8 mouse cellular contexts compared by ENCODE assay signal in the genomic region with DNA sequence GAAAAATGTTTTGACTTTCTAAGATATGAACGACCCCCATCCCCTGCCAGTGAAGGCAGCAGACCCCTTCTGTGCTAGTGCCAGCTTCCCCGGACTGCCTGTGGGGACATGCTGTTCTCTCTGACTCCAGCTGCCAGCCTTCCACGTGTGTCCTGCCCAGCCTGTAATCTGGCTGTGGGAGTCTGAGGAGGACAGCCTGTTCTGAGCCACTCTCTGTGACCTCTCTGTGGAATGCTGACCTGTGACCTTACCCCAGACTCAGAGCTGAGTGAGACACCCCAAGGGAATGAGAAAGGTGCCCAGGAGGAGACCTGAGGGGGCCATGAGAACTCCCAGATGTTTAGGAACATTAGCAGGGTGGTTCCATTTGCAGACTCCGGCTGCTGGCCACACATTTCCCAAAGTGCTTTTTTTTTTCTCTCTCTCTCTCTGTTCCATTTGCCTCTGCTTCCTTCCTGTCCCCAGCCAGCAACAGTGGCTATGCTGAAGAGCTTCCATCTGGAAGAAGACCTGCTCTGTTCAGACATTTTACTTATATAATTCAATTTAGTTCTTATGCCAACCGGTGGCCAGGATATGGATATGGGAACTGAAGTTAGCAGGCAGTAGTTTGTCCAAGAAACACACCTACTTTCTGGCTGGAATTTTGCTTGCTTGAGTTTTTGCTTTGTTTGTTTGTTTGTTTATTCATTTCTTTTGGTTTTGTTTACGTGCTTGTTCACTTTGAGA. TPM values are rescaled to one million over a fixed set of nuclear protein-coding genes. Genes with fewer than 3 reads are reported as not detected.
DNase-seq lines count a peak whose midpoint lies in the region; ATAC-seq lines count a peak whose summit lies in the region.
"Had no signal": no experiment of that assay in that cellular context is flagged by ENCODE, and none has a peak within 500 bp of the region (broad histone marks: within the 10 kb centered on the region; RNA-seq: fewer than 3 reads in every experiment).

No protein-coding gene starts in this region.

- peak; percentile 63 for DNase-seq in retina, postnatal 1 day
- no peak for DNase-seq in retina, embryonic 14.5 days (ENCODE audit: low spot score)
- peak; percentile 76 to 77 for DNase-seq in heart, adult 9 months (ENCODE audit: low spot score in 2 of 2)
- peak; percentile 54 to 56 for DNase-seq in kidney, adult 8-10 months
- DNase-seq in urinary bladder, postnatal 10 days (ENCODE audit: low spot score) = no peak
- DNase-seq in cerebellum, adult 18-20 months = no peak

- peaks cover 32% of the 10 kb centered on the region for H3K4me1 ChIP-seq in neural tube, embryonic 14.5 days (ENCODE audit: control insufficient read depth, insufficient read depth, low read length)

- no peak overlapping the region for H3K9ac ChIP-seq in neural tube, embryonic 14.5 days (replicated peaks; ENCODE audit: low read depth, low read length)
- H3K9ac ChIP-seq: limb, embryonic 15.5 days had no signal

- H3K9me3 ChIP-seq in neural tube, embryonic 14.5 days (ENCODE audit: control insufficient read depth, low read length) = no peaks in the 10 kb centered on the region
- H3K9me3 ChIP-seq: limb, embryonic 15.5 days had no signal

- ATAC-seq in neural tube, embryonic 14.5 days (ENCODE audit: low read depth) = no peak

- H3K36me3 ChIP-seq in neural tube, embryonic 14.5 days (ENCODE audit: control insufficient read depth, insufficient read depth, low read length) = no peaks in the 10 kb centered on the region
- H3K36me3 ChIP-seq: limb, embryonic 15.5 days had no signal

- H3K27ac ChIP-seq in neural tube, embryonic 14.5 days (ENCODE audit: low read depth, low read length) = peak overlapping the region; percentile 44
- H3K27ac ChIP-seq: limb, embryonic 15.5 days had no signal

- H3K4me2 ChIP-seq in neural tube, embryonic 14.5 days (ENCODE audit: low read depth, low read length) = no peak overlapping the region
- H3K4me2 ChIP-seq: limb, embryonic 15.5 days had no signal

- H3K27me3 ChIP-seq in neural tube, embryonic 14.5 days (ENCODE audit: control insufficient read depth, insufficient read depth, low read length) = no peaks in the 10 kb centered on the region
- H3K27me3 ChIP-seq: limb, embryonic 15.5 days had no signal

- WGBS in neural tube, embryonic 14.5 days = 41% methylated on average over 6 of the region's 6 CpGs

- no peak overlapping the region for H3K4me3 ChIP-seq in neural tube, embryonic 14.5 days (ENCODE audit: low read depth, low read length)
- H3K4me3 ChIP-seq: limb, embryonic 15.5 days had no signal

RNA-seq across cellular contexts. Expression of a gene that starts 15.8 kb away (rescaled TPM):
- 34.0 and 38.3 TPM in 2 replicates for polyA plus RNA-seq in neural tube, embryonic 14.5 days (2014; fragmentation: Nextera tagmentation; extraction: Ambion mirVana)

RNA-seq across cellular contexts. Expression of a gene that starts 45.6 kb away (rescaled TPM):
- 50.2 and 53.5 TPM in 2 replicates for polyA plus RNA-seq in neural tube, embryonic 14.5 days (2014; fragmentation: Nextera tagmentation; extraction: Ambion mirVana)

Comparison
In these comparisons a context has a peak if more than half of its experiments do, and no peak if none do; other contexts are left out.
1. DNase-seq: peak in retina, postnatal 1 day (single experiment), heart, adult 9 months (2 of 2) and kidney, adult 8-10 months (2 of 2); none in retina, embryonic 14.5 days (single experiment), urinary bladder, postnatal 10 days (single experiment) and cerebellum, adult 18-20 months (0 of 2).